Mouse (Mus musculus): ENCODE measurements at regions not wholly inside any gene's neighbourhood (a gene's known extent, or its start where the extent isn't known, plus 50 kb on each side); places are given as distances from the start of the nearest gene placed in this dataset.

GRCm38 (mm10) chr14:71805624-71806023, 686.0 kb downstream of the Gm9195 start:
- no peaks in the 10 kb centered on the region for H3K36me3 ChIP-seq (ENCODE audit: insufficient read depth, low read length)

DNA sequence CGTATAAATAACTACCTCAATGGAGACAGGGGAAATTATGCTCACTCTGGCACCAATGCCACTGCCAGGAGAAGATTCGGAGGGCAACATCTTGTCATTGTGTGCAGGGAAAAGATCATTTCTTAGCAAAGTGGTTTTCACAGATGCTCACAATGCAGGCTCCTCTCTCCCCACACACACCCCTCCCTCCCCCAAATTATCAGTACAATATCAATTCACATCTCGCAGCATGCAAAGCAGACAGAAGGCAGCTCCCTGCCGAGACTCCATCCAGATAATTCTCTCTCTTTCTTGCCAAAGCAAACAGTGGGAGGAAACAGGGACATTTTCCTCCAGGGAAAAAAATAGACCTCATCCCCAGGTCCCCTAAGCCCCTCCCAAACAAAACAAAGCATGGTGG, 691.8 kb downstream of the Gm9195 start:
- no peak overlapping the region for H3K4me3 ChIP-seq (ENCODE audit: low read depth, low read length)
- TF ChIP-seq CTCF (IDR thresholded peaks at IDR 0.05) (no peak), EP300 (IDR thresholded peaks at IDR 0.05) (no peak)
- no peaks in the 10 kb centered on the region for H3K36me3 ChIP-seq (ENCODE audit: insufficient read depth, low read length)
- H3K4me1 ChIP-seq (ENCODE audit: insufficient read depth, low read depth, low read length): no peaks in the 10 kb centered on the region
- 47% methylated on average over 4 of the region's 4 CpGs for WGBS
- no peak overlapping the region for H3K4me2 ChIP-seq (replicated peaks; ENCODE audit: low read depth, low read length)
- no peaks in the 10 kb centered on the region for H3K9me3 ChIP-seq (ENCODE audit: low read length)
- ATAC-seq: no peak
- no peak overlapping the region for H3K27ac ChIP-seq (ENCODE audit: low read length)
- H3K27me3 ChIP-seq (replicated peaks; ENCODE audit: insufficient read depth, low read length): no peaks in the 10 kb centered on the region
- no peak overlapping the region for H3K9ac ChIP-seq (replicated peaks; ENCODE audit: low read depth)
- DNase-seq (ENCODE audit: low spot score): no peak

More at GRCm38 (mm10) chr14:71805624-71806023, 686.0 kb downstream of the Gm9195 start:
- H3K4me3 ChIP-seq (ENCODE audit: low read depth, low read length): no peak overlapping the region
- H3K9ac ChIP-seq (replicated peaks; ENCODE audit: low read depth): no peak overlapping the region
- no peaks in the 10 kb centered on the region for H3K27me3 ChIP-seq (replicated peaks; ENCODE audit: insufficient read depth, low read length)
- H3K27ac ChIP-seq (ENCODE audit: low read length): no peak overlapping the region
- WGBS: 70% methylated on average over 3 of the region's 3 CpGs
- no peaks in the 10 kb centered on the region for H3K9me3 ChIP-seq (ENCODE audit: low read length)
- no peaks in the 10 kb centered on the region for H3K4me1 ChIP-seq (ENCODE audit: insufficient read depth, low read depth, low read length)
- peak; percentile 22 for DNase-seq (ENCODE audit: low spot score)
- no peak overlapping the region for H3K4me2 ChIP-seq (replicated peaks; ENCODE audit: low read depth, low read length)
- TF ChIP-seq EP300 (IDR thresholded peaks at IDR 0.05) (no peak), CTCF (IDR thresholded peaks at IDR 0.05) (peak; percentile 32)
- 0 out of 2 replicates have a peak, but pooled peaks have one; percentile 32 for ATAC-seq

DNA sequence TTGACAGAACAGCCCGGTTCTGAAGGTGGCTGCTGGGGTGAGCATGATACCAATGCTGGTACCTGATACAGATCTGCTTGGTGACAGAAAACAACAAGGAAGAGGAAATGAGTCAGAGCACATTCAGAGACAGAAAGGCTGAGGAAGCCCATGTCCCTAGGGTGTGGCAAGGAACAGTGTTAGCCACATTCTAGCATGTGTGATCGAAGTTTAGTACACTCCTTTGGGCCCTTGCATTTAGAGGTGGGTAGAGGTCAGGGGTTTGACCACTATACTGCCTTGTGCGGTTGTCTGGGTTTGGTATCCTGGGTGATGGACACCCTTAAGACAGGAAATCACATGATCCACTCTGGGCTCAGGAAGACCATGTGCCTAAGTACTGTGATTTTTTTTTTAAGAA, 695.9 kb downstream of the Gm9195 start:
- Histone ChIP-seq H3K27me3 (replicated peaks; ENCODE audit: insufficient read depth, low read length) (no peaks in the 10 kb centered on the region), H3K4me1 (ENCODE audit: insufficient read depth, low read depth, low read length) (no peaks in the 10 kb centered on the region), H3K9me3 (ENCODE audit: low read length) (no peaks in the 10 kb centered on the region), H3K4me2 (replicated peaks; ENCODE audit: low read depth, low read length) (no peak overlapping the region), H3K27ac (ENCODE audit: low read length) (no peak overlapping the region), H3K36me3 (ENCODE audit: insufficient read depth, low read length) (no peaks in the 10 kb centered on the region), H3K9ac (replicated peaks; ENCODE audit: low read depth) (no peak overlapping the region), H3K4me3 (ENCODE audit: low read depth, low read length) (no peak overlapping the region)
- ATAC-seq (no peak), DNase-seq (ENCODE audit: low spot score) (no peak)
- TF ChIP-seq CTCF (IDR thresholded peaks at IDR 0.05): no peak
- no peak for TF ChIP-seq EP300 (IDR thresholded peaks at IDR 0.05)
- WGBS: 58% methylated on average over 3 of the region's 3 CpGs

DNA sequence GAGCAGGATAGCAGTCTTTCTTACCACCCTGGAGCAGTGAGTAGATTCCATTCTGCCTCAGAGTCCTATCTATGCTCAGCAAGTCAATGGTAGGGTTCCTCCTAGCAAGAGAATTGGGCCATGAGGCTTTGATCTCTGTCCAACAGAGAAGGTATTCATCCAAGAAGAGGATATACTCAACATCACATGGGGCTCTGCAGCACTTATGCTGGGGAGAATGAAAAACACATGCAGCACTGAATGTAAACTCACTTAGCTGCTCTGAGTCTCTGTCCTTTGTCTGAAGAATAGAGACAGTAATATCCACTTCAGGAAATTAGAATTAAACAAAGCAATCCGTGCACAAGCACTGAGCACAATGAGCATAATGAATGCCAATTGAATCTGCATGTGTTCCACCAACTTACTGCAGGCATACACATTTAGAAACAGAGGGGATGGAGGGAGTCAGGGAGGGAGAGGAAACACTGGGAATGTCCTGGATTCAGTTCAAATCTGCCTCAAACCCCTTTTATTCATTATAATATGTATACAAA, 714.6 kb downstream of the Gm9195 start:
- no peak for ATAC-seq
- no peak overlapping the region for H3K4me3 ChIP-seq (ENCODE audit: low read depth, low read length)

DNA sequence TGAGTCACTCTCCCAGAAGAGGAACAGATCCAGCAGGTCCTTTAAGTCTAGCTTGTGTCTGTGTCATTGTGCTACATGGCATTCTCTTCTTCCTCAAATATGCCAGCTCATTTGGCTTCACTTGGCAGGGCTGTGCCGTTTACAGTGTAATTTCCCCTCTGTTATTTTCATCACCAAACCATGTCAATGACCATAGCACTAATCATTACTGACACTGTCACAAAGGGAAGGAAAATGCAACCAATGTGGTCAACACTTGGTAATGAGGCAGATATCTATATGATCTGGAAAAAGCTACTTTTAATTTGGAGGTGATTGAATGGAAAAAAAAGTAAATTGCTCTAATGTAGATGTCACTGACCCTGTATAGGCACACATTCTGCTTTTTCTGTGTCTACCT, 724.8 kb downstream of the Gm9195 start:
- no peaks in the 10 kb centered on the region for H3K36me3 ChIP-seq (ENCODE audit: insufficient read depth, low read length)
- H3K27me3 ChIP-seq (replicated peaks; ENCODE audit: insufficient read depth, low read length): no peaks in the 10 kb centered on the region
- H3K4me1 ChIP-seq (ENCODE audit: insufficient read depth, low read depth, low read length): no peaks in the 10 kb centered on the region
- no peak overlapping the region for H3K4me2 ChIP-seq (replicated peaks; ENCODE audit: low read depth, low read length)
- ATAC-seq (no peak), DNase-seq (ENCODE audit: low spot score) (no peak)
- H3K9me3 ChIP-seq (ENCODE audit: low read length): no peaks in the 10 kb centered on the region
- no peak overlapping the region for H3K9ac ChIP-seq (replicated peaks; ENCODE audit: low read depth)
- no peak for TF ChIP-seq CTCF (IDR thresholded peaks at IDR 0.05)
- TF ChIP-seq EP300 (IDR thresholded peaks at IDR 0.05): no peak
- 83% methylated on average over 1 of the region's 1 CpGs for WGBS
- H3K4me3 ChIP-seq (ENCODE audit: low read depth, low read length): no peak overlapping the region
- no peak overlapping the region for H3K27ac ChIP-seq (ENCODE audit: low read length)

More for the DNA sequence above, 714.6 kb downstream of the Gm9195 start:
- 38% methylated on average over 1 of the region's 1 CpGs for WGBS
- DNase-seq (ENCODE audit: low spot score): no peak
- Histone ChIP-seq H3K9ac (replicated peaks; ENCODE audit: low read depth) (no peak overlapping the region), H3K27me3 (replicated peaks; ENCODE audit: insufficient read depth, low read length) (no peaks in the 10 kb centered on the region), H3K4me2 (replicated peaks; ENCODE audit: low read depth, low read length) (no peak overlapping the region), H3K9me3 (ENCODE audit: low read length) (no peaks in the 10 kb centered on the region), H3K4me1 (ENCODE audit: insufficient read depth, low read depth, low read length) (no peaks in the 10 kb centered on the region), H3K27ac (ENCODE audit: low read length) (no peak overlapping the region), H3K36me3 (ENCODE audit: insufficient read depth, low read length) (no peaks in the 10 kb centered on the region)
- no peak for TF ChIP-seq CTCF (IDR thresholded peaks at IDR 0.05)

- 83% methylated on average over 4 of the region's 4 CpGs for WGBS
- TF ChIP-seq CTCF (IDR thresholded peaks at IDR 0.05) (no peak), EP300 (IDR thresholded peaks at IDR 0.05) (no peak)
- Histone ChIP-seq H3K9me3 (ENCODE audit: low read length) (no peaks in the 10 kb centered on the region), H3K27ac (ENCODE audit: low read length) (no peak overlapping the region), H3K4me1 (ENCODE audit: insufficient read depth, low read depth, low read length) (no peaks in the 10 kb centered on the region), H3K9ac (replicated peaks; ENCODE audit: low read depth) (no peak overlapping the region), H3K36me3 (ENCODE audit: insufficient read depth, low read length) (no peaks in the 10 kb centered on the region), H3K4me3 (ENCODE audit: low read depth, low read length) (no peak overlapping the region), H3K27me3 (replicated peaks; ENCODE audit: insufficient read depth, low read length) (no peaks in the 10 kb centered on the region), H3K4me2 (replicated peaks; ENCODE audit: low read depth, low read length) (no peak overlapping the region)
- ATAC-seq (no peak), DNase-seq (ENCODE audit: low spot score) (no peak)
Measured at GRCm38 (mm10) chr14:71728542-71728941, 763.1 kb downstream of the Gm9195 start.

DNA sequence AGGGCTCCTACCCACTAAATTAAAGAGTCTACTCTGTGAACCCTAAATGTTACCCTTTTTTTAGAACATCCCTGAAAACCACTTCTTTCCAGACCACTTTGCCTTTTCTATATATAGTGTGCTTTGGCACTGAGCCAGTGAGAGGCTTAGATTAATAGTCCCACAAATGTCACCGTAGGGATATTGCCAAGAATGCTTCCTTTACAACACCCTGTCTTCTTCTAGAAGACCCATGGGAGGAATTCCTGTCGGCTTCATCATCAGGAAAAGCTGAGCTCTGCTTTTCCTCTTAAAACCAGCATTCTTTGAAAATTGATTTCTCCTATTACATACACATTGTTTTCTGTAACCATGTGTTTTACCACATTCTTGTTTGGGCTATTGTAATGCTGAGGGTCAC, 768.1 kb downstream of the Gm9195 start:
- no peak overlapping the region for H3K9ac ChIP-seq (replicated peaks; ENCODE audit: low read depth)
- H3K27ac ChIP-seq (ENCODE audit: low read length): no peak overlapping the region
- 14% methylated on average over 2 of the region's 2 CpGs for WGBS
- no peak overlapping the region for H3K4me2 ChIP-seq (replicated peaks; ENCODE audit: low read depth, low read length)
- DNase-seq (ENCODE audit: low spot score): no peak
- TF ChIP-seq EP300 (IDR thresholded peaks at IDR 0.05): no peak
- no peak for ATAC-seq
- no peaks in the 10 kb centered on the region for H3K4me1 ChIP-seq (ENCODE audit: insufficient read depth, low read depth, low read length)
- H3K27me3 ChIP-seq (replicated peaks; ENCODE audit: insufficient read depth, low read length): no peaks in the 10 kb centered on the region
- H3K9me3 ChIP-seq (ENCODE audit: low read length): no peaks in the 10 kb centered on the region
- no peaks in the 10 kb centered on the region for H3K36me3 ChIP-seq (ENCODE audit: insufficient read depth, low read length)
- no peak overlapping the region for H3K4me3 ChIP-seq (ENCODE audit: low read depth, low read length)

Data from lung, postnatal 0 days (tissue).